Mouse (Mus musculus) adrenal gland, adult 8-10 months (tissue): Measurements from ENCODE around the gene Uggt1. TPM values are rescaled to one million over a fixed set of nuclear protein-coding genes. Genes with fewer than 3 reads are reported as not detected.

Experiments used
- DNase-seq: peaks from one replicate; pipeline ENCODE4 v3.0.0; 2022
- total RNA-seq, 4 experiments: library from RNA; stranded (reverse); gene quantifications; 2 replicates each; pipeline ENCODE4 v1.2.4; 2022

The Uggt1 gene
- total RNA-seq, result 10 to 100 TPM; 50.9 to 64.5 (median 54.8) TPM

DNA sequence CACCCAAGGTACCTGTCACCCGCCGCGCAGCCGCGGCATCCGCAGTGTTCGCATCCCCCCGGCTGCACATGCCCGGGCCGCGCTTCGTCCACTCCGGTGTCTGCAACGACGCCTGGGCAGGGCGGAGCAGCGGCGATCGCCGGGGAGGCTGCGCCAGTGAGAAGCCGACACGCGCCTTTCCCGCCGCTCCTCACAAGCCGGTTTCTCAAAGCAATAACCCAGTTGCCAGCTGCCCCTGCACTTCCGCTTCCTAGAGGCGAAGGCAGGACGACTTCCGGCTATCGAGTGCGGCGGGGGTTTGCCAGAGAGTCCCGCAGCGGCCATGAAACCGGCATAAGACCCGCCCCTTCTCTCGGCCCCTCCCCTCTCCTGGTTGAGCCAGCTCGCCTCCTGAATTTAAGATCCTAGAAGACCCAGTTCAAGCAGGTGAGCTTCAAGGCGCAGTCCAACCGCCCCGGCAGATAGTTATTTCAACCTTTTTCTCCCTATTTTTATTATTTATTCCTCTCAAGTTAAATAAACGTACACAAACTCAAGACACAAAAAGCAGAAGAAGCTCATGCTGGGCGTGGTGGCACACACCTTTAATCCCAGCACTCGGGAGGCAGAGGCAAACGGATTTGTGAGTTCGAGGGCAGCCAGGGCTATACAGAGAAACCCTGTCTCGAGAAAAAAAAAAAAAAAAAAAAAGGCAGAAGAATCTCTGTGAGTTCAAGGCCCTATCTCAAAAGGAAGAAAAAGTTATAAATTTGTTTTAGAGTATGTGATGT lies at the start of gene Uggt1:
Gene Uggt1, minus strand, starts transcription at position 663 of the 770 bp plus-strand sequence.
- DNase-seq, result peak; percentile 92

DNA sequence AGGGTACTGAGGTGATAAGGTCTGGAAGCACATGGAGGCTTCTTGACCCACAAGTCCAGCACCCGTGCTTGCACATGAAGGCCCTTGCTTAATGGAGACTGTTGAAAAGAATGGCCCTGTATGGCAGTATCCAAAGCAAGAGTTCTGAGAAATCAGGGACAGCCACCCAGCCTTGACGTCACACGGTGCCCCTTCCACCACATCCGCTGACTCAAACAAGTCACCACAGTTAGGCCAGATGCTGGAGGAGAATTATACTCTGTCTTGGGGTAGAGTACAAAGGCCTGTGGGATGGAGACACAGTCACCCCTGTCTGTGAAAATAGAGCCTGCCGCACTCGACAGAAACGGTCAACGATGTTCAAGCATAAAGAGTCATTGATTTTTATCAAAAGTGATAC lies 49.0 kb upstream of the Uggt1 start:
- no peak for DNase-seq

DNA sequence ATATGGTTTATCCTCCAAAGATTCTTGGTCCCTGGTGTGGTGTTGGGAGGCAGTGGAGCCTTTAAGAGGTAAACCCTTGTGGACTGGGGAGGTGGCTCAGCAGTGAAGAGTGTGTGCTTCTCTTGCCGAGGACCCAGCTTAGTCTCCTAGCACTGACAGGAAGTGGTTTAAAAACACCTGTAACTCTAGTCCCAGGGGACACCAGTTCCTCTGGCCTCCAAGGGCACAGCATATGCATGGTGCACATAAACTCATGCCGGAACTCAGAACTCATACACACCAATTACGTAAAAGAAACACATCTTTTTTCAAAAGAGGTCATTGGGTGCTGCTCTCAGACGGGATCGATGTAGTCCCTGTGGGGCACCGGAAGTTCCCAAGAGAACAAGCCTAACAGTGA lies 37.3 kb upstream of the Uggt1 start:
- DNase-seq, result no peak

DNA sequence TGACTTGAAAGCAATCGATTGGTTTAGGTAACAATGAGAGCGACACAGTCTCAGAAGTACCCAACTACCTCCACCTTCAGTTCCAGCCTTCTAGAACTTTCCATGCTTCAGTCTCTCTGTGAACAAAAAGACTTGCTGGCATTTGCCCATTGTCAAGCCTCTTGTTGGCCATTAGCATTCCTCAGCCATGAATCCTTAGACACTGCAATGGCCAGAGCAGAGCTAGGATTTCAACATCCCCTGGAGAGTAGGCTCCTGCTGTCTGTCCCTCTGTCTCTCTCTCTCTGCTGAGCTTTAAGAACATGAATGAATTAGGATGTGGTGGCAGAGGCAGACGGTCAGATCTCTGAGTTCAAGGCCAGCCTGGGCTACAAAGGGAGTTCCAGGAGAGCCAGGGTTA lies 36.4 kb upstream of the Uggt1 start:
- no peak for DNase-seq

DNA sequence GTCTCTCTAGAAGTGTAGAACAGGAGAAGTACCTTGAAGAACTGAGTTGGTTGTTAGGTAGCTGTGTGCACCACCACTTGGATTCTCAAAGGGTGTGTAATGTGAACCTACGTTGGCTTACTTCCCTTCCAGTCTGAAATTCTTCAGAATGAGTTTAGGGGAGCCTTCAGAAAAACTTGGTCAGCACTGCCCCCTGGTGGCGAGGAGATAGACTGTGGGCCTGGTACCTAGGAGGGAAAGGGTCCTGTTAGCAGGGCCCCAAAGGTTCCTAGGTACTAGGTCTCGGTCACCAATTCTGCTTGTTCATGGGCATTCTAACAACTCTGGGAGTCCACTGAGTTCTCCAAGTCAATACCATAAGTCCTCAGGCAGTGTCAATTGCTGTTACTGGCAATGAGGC lies 34.7 kb upstream of the Uggt1 start:
- no peak for DNase-seq

DNA sequence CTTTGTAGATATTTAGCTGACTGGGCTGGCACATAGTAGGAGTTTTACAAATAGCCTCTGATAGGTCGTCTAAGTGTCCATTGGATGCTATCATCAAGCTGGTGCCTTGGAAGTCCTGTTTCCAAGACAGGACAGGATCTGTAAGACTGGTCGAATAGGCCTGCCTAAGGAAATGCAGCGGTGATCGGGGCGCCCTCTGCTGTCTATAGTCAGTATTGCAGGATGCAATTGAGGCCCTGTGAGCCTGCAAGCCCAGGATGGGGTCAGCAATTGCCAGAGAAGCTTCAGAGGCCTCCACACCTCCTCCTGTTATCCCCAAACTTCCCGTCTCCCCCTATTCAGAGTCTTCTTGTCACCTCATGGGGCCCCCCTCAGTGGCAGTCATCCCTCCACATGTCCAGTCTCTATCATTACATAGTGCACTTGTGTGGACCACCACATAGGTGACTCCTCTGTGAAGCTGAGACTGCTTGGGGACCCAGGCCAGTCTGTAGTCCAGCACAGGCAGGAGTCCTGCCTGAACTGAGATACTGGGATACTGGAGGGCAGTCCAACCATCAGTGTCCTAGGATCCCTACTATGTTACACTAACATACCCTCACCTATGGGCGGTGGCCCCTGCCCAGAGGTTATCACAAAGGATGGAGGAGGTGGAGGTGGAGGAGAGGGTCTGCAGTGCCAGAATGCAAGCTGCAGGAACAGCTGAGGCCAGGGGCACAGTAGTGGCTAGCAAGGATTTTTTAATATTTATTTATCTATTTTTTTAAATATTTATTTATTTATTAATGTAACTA lies 32.9 kb upstream of the Uggt1 start:
- peak; percentile 69 for DNase-seq

DNA sequence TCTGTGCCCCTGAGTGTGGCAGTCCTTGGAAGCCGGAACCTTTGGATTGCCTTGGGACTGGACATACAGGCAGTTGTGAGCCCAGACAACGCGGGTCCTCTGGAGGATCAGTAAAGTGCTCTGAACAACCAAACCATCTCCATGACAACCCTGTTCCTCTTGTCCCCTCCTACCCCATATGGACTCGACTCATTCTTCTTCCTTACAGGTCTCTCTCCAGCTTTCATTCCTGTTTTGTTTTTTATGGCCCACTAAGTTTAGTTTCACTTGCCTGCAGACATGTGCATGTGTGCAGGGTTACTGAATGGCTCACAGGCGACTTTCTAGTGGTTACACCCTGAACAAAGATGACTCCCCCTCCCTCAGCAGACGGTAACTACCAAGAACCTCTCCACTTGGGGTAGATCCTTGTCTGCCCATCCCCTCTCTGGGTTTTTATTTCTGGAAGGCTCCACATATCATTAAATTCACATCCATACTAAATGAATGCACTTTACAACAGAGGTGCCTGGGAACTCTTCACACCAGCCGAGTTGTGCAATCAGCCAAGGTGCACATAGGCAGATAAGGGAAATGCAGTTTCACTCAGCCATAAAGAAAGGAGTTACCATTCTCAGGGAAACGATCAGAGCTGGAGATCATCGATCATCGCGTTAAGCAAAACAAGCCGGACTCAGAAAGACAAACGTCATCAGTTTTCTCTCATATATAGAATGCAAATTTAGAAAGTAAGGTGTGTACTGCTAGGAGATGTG lies 31.3 kb upstream of the Uggt1 start:
- DNase-seq, result no peak

DNA sequence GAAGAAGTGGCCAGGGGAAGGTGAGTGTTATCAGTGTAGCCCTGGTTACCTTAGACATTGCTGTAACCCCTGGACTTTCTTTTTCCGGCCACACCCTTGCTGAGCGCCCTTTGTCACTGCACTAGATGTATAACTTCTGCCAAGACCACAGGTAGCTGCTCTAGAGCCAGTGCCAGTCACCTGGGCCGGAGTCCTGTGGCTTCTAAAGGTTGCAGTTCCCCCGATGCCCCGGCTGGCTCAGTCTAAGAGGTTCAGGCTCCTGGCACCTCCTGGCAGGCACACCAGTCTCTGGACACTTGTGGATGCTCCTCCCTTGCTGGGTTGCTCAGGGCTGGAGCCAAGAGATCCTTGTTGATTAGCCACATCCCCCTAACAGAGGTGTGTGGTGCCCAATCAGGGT lies 29.9 kb upstream of the Uggt1 start, which contains the start of gene Neurl3:
Gene Neurl3, minus strand, starts transcription at position 225 of the 400 bp plus-strand sequence.
- no peak for DNase-seq

DNA sequence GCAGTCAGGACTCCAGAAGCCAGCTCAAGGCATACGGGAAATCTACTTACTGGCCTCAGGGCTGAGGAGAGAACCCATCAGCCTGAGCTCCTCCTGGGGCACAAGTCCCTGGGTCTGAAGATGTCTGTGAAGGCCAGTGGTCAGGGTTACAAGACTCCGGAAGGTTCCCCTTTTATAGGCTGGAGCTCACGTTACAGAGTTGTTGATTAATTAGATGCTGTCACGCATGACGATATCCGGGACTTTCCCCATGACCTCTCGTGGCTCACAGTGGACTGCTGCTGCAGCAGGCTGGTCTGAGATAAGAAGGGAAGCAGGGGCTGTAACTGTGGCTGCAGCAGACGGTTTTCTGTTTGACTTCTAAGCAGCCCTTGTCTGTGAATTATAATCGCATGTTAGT lies 28.8 kb upstream of the Uggt1 start:
- peak; percentile 66 for DNase-seq

DNA sequence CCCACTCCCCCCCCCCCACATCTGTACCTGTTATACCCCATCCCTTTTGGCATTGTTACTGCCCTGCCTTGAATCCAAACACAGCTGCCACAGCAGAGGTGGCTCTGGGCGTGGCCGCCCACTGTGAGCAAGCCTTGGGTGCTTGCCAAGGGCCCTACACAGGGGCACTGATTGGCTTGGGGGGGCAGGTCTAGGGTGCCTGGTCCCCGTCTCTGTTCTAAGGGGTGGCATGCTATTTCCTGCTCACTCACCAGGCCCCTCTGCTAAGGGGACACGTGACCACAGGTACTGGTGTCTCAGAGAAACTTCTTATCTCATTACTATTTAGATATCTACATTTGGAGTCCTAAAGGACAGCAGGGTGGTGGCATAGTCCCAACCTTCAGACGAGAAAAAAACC lies 28.0 kb upstream of the Uggt1 start:
- DNase-seq, result no peak

DNA sequence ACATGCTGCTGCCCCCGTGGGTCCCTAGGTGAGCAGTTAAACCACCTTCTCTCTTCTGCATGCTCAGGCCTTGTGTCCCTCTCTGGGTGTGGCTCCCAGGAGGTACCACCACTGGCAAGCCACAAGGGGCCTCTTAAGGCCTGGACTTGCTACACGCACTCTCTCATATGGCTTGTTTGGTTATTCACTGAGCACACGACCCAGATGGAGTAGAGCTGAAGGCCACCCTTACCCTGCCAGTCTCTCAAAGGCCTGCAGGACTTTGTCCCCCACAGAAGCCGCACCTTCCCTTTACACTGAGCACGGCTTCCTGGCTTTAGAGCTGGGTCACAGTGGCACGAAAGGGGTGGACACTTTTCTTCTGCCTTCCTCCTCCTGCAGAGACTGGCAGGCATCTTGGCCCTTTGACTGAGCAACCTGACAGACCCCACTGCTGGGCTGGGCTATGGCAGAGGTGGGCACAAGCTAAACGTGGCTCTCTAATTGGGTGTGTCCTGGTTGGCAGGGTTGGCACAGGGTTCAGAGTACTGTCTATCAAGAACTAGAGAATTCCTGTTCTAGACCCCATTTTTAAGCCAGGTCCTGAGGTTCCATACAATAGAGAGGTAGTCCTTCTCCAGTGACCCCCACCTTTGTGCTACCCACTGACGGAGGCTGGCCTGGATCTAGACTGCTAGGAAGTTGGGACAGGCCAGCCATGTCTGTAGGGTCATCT lies 27.2 kb upstream of the Uggt1 start:
- DNase-seq, result no peak

DNA sequence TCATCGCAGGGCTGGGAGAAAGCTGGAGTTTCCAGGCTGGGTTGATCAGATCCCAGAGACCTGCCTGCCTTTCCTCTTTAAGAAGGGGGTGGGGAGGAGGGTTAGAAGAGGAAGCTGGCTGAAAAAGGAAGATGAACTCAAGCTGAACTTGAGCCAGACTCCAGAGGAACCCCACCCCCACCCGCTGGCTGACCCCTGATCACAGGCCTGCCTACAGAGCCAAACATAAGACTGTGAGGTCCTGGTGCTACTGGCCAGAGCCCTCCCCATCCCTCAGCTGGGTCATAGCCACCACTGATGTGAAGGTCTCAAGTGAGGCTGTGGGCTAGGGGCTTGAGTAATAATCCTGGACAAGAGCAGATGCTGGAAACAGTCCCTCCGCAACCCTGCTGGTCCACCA lies 26.1 kb upstream of the Uggt1 start:
- no peak for DNase-seq

DNA sequence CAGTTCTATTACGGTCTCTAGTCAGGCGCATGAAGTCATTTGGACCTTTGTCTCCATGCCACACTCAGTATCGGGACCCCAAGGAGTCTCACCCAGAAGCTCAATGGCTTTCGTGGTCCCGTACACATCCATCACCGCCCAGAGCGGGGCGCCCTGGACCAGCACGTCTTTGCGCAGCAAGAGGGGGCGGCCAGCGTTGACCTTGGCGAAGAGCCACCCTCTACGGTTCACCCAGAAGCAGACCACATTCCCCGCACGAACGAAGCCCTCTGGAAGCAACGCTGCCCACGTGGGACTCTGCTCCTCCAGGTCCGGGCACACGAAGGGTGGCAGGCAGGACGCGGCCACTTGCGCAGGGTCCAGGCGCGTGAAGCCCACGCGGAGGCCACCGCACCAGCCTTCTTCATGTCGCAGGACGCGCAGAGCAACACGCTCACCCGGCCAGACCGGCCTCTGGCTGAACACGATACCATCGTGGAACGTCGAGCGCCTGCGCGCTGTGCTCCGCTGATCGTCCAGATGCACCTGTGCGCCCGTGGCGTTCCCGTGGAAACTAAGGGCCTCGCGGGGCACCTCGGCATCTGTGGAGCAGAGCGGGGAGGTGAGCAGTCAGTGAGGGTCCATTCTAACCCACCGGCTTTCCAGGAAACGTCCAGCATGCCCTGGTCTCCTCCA lies 24.7 kb upstream of the Uggt1 start:
- DNase-seq, result no peak

DNA sequence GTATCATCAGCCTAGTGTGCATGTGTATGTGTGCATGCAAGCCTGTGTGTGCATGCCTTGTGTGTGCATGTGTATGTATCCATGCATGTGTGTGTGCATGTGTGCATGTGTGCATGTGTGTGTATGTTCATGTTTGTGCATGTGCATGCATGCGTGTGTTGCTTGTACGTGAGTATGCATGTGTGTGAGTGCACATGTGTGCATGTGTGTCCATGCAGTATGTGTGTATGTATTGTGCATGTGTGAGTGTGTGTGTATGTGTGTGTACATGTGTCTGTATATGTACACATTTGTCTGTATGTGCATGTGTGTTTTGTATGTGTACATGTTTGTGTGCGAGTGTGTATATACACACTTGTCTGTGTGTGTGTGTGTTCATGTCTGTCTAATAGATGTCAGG lies 23.1 kb upstream of the Uggt1 start:
- no peak for DNase-seq

DNA sequence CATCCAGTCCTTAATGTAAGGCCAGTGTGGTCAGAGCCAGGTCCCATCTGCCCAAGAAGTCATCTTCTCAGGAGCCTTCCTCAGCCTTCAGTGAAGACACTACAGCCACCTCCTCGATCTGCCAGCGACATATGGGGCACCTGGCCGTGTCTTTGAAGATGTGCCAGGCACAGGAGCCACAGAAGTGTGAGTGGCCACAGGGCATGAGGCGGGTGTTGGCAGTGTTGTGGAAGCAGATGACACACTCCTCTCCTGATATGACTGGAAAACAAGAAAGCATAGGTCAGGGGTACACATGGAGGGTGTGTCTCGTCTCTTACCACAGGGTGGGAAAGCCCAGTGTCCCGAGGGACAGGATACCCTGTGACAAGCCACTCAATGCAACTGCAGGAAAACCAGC lies 21.8 kb upstream of the Uggt1 start:
- DNase-seq, result no peak

DNA sequence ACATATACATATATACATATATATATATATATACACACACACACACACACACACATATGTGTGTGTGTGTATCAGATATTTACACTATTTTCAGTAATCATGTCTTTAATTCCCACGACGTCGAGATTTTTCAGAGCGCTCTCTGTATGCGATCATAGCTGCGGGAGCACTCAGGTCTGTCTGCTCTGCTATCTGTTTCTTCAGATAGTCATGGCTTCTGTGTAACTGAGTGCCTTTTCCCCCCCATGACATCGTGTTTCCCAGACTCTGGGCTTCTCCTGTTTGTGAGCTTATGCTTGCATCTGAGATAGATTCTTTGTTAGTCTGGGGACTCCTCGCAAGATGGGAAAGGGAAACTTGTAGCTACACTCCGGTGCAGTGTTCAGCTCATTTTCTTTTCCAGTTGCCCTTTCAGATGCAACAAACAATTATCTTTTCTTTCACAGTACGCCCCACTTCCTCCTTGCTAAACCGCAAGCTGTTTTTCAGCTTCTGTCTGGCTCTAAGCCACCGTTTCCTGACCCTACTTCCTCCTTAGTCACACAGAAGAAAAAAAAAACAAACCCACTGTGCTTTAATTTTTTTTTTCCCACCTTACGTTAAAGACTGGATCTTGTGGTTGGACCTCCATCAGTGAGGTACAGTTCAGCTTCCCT lies 19.4 kb upstream of the Uggt1 start:
- DNase-seq, result no peak

DNA sequence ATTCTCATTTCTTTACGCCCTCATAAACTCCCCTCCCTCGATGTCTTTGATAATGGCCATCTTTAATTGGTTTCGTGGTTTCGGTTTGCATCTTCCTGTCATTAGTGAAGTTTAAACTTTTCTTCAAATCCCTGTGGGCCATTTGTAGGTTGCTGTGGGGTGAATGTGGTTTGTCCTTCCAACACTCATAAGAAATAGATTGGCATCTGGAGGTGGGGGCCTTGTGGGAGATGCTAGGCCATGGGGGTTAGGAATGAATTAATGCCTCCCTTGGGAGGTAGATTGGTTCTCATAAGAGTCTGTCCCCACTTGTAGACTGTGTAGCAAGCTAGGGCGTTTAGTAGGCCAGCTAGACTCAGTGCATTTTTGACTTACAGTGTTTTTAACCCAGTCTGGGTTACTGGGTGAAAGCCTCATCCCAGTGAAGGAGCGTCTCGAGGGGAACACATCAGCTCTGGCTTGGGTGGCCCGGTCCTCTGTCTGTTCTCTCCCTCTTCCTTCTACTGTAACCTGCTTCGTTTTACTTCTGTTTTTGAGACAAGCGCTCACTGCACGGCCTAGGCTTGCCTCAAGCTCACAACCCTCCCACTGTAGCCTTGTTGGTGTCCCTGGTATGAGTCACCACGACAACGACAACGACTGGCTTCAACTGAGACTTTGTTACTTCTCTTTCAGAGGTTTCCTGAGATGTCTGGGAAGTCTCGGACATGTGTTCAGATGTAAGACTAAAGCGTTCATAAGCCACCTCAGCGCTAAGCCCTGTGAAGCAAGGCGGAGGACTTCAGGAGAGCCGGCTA lies 17.4 kb upstream of the Uggt1 start:
- no peak for DNase-seq

DNA sequence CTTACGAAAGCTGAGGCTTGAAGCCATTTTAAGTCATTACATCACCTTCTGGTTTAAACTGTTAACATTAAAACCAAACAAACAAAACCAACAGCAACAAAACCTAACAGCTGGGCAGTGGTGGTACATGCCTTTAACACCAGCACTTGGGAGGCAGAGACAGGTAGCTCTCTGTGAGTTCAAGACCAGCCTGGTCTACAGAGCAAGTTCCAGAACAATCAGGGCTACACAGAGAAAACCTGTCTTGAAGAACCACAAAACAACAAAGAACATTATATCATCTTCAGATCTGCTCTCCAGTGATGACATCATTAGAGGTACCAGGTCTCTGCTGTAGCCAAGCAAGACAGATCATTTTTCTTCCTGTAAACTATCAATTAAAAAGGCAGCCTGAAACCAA lies 15.9 kb upstream of the Uggt1 start:
- no peak for DNase-seq

DNA sequence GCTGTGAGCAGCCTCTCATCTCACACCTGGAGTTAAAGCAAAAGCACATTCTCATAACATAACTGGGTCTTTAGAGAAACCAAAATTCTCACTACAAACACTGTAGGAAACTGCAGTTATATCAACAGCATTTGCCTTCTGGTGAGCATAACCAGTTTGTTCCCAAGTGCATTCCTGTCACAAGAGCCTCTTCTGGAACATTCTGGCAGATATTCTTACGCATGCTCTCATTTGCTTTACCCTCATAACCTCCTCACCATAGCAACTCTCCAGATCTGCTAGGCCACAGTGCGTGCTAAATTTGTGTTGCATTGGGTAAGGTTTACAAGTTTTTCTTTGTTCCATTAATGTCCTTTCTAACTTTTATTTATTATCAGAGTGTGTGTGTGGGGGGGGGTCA lies 14.8 kb upstream of the Uggt1 start:
- no peak for DNase-seq

DNA sequence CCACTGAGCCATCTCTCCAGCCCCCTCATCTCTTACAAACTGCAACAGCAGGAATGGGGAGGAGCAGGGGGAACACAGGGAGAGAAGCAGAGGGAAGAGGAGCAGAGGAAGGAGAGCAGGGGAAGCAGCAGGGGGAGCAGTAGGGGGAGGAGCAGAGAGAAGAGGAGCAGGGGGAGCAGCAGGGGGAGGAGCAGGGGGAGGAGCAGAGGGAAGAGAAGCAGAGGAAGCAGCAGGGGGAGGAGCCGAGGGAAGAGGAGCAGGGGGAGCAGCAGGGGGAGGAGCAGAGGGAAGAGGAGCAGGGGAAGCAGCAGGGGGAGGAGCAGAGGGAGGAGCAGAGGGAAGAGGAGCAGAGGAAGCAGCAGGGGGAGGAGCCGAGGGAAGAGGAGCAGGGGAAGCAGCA lies 14.1 kb upstream of the Uggt1 start:
- DNase-seq, result no peak

DNA sequence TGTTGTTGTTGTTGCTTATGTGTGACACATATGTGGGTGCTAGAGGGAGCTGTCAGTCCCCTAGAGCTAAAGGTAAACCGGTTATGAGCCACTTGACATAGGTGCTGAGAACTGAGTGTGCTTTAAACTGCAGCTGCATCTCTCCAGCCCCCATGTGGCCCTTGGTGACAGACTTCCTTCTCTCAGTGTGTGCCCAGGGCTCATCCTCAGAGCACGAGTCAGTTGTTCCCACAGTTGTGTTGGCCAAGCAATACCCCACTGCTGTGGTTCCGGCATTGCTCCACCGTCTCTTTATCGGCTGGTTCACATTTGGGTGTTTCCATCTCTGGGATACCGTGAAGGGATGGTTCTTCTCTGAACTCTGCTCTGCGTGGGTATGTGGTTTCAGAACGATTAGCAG lies 12.8 kb upstream of the Uggt1 start:
- no peak for DNase-seq
